Mouse (Mus musculus): ENCODE data around the gene Hps3.

Gene Hps3

GRCm38 (mm10) chr3:20007759-20008158 is 27.4 kb downstream of the Hps3 start:
- in situ Hi-C loops (cut with MboI, MseI), result no loop called here

- in situ Hi-C loops (cut with MboI, MseI), result no loop called here
These were observed 27.8 kb downstream of the Hps3 start for GRCm38 (mm10) chr3:20007275-20007674.

- in situ Hi-C loops (cut with MboI, MseI), result no loop called here
These were observed 29.5 kb downstream of the Hps3 start for GRCm38 (mm10) chr3:20005611-20006010.

- in situ Hi-C loops (cut with MboI, MseI), result no loop called here
These were observed 30.7 kb downstream of the Hps3 start for GRCm38 (mm10) chr3:20004422-20004821.

- in situ Hi-C loops (cut with MboI, MseI), result no loop called here
These were observed 32.3 kb downstream of the Hps3 start for GRCm38 (mm10) chr3:20002786-20003185.

GRCm38 (mm10) chr3:20000806-20001205 is 34.3 kb downstream of the Hps3 start:
- in situ Hi-C loops (cut with MboI, MseI), result no loop called here

GRCm38 (mm10) chr3:19999551-19999950 is 35.6 kb downstream of the Hps3 start:
- in situ Hi-C loops (cut with MboI, MseI), result no loop called here

- in situ Hi-C loops (cut with MboI, MseI), result no loop called here
These were observed 42.7 kb downstream of the Hps3 start for GRCm38 (mm10) chr3:19992388-19992787.

GRCm38 (mm10) chr3:19990031-19990430 is 45.1 kb downstream of the Hps3 start:
- in situ Hi-C loops (cut with MboI, MseI), result no loop called here

- in situ Hi-C loops (cut with MboI, MseI), result loop anchor here in 1 of 2 experiments (5.0 kb wide), 1 partner anchor 44 kb away; no protein-coding TSS in a partner anchor
These were observed 49.0 kb downstream of the Hps3 start for GRCm38 (mm10) chr3:19986123-19986522.

GRCm38 (mm10) chr3:19982846-19983245 is 52.3 kb downstream of the Hps3 start:
- in situ Hi-C loops (cut with MboI, MseI), result no loop called here

GRCm38 (mm10) chr3:19981156-19981555 is 54.0 kb downstream of the Hps3 start:
- in situ Hi-C loops (cut with MboI, MseI), result no loop called here

GRCm38 (mm10) chr3:19978474-19978873 is 56.6 kb downstream of the Hps3 start:
- in situ Hi-C loops (cut with MboI, MseI), result no loop called here

- in situ Hi-C loops (cut with MboI, MseI), result no loop called here
These were observed 69.0 kb downstream of the Hps3 start for GRCm38 (mm10) chr3:19966072-19966471.

GRCm38 (mm10) chr3:19965239-19965638 is 69.9 kb downstream of the Hps3 start:
- in situ Hi-C loops (cut with MboI, MseI), result no loop called here

GRCm38 (mm10) chr3:19964625-19965188 is 70.4 kb downstream of the Hps3 start:
- in situ Hi-C loops (cut with MboI, MseI), result no loop called here

GRCm38 (mm10) chr3:19962769-19963513 is 72.2 kb downstream of the Hps3 start:
- in situ Hi-C loops (cut with MboI, MseI), result no loop called here

GRCm38 (mm10) chr3:19961341-19961740 is 73.8 kb downstream of the Hps3 start:
- in situ Hi-C loops (cut with MboI, MseI), result no loop called here

GRCm38 (mm10) chr3:19960570-19961114 is 74.5 kb downstream of the Hps3 start:
- in situ Hi-C loops (cut with MboI, MseI), result no loop called here

- in situ Hi-C loops (cut with MboI, MseI), result no loop called here
These were observed 76.1 kb downstream of the Hps3 start for GRCm38 (mm10) chr3:19958983-19959382.

- in situ Hi-C loops (cut with MboI, MseI), result no loop called here
These were observed 77.1 kb downstream of the Hps3 start for GRCm38 (mm10) chr3:19958031-19958430.

- in situ Hi-C loops (cut with MboI, MseI), result no loop called here
These were observed 78.2 kb downstream of the Hps3 start, which contains the start of gene Cp for GRCm38 (mm10) chr3:19956885-19957284. Gene Cp (plus strand): TSS chr3:19957054.

GRCm38 (mm10) chr3:19953865-19954264 is 81.2 kb downstream of the Hps3 start:
- in situ Hi-C loops (cut with MboI, MseI), result no loop called here

All from T-helper 17 cell (primary cell).